Mouse (Mus musculus) testis, adult 2 months (tissue): ENCODE measurements around the gene Kcnmb3.

Source experiments
- CTCF ChIP-seq: fragments of 200-500 bp; IDR thresholded peaks from 2 replicates; pipeline ENCODE4 v1.5.1; 2012; ENCODE audit warnings: low read depth, mild to moderate bottlenecking, inconsistent platforms, low read length, moderate library complexity; ENCODE audit not compliant: control insufficient read depth, insufficient read depth, insufficient replicate concordance
- POLR2A ChIP-seq: fragments of 200-500 bp; IDR thresholded peaks from 2 replicates; pipeline ENCODE4 v1.6.1; 2012; ENCODE audit warnings: low read depth, mild to moderate bottlenecking, inconsistent platforms, low read length, moderate library complexity; ENCODE audit not compliant: control insufficient read depth

DNA sequence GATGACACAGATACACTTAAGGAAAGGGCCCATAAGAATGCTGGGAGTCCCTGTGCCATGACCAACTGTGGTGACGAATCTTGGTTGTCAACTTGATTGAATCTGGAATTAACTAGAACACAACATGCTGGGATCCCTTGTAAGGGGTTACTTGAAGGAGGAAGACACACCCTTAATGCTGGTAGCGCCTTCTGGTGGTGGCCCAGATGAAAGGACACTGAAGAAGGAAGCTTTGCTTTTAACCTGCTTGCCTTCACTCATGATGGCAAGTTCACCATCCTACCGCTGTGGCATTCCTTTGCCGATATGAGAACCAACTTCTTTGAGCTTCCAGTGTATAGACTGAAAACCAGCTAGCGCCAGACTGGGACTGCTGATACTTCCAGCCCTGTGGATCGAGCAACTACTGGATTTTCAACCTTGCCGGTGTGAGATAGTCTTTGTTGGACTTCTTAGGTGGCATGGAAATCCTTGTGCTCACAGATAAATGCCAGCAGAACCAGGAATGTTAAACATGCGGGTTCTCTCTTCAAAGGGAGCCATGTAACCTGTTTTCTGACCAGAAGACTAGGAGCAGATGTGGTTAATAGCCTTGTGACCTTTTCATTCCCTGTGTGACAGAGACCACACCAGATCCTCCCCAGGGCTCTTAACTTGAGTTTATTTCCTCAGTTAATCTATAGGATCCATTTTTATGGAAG lies 2.5 kb upstream of the Kcnmb3 start:
- TF ChIP-seq CTCF (no peak), POLR2A (no peak)
